Mouse (Mus musculus): Measurements from ENCODE around the gene Plekha7. TPM values are rescaled to one million over a fixed set of nuclear protein-coding genes. Genes with fewer than 3 reads are reported as not detected.
A peak's percentile ranks its signal among the peaks of the same experiment; 100 is the strongest.

The Plekha7 gene
- polyA plus RNA-seq, 1 experiment from 2014 or later, result 11.8 TPM

DNA sequence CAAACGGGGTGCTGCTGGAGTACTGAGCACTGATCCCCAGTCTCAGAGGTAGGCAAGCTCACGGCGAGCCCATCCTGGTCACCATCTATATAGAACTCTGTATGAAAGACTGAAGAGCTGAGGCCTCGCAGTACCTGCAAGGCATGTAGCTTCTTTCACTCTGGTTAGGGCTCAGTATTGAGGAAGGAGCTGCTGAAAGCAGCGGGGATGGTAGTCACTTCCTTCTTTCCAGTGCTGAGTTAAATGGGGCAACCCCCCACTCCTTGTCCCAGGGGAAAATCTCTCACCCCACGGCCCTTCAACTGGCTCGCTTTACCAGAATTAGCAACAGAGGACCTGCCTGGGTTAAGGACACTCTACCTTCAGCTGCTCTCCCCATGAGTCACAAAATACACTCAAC, 140.0 kb downstream of the Plekha7 start:
- H3K4me1 ChIP-seq (replicated peaks; ENCODE audit: insufficient read depth, low read length), result no peaks in the 10 kb centered on the region
- no peak for DNase-seq (ENCODE audit: low spot score)
- H3K27me3 ChIP-seq (ENCODE audit: insufficient read depth, low read length), result no peaks in the 10 kb centered on the region
- no peak overlapping the region for H3K4me3 ChIP-seq (replicated peaks; ENCODE audit: low read depth, low read length)
- H3K9ac ChIP-seq (ENCODE audit: low read depth, low read length), result no peak overlapping the region
- H3K36me3 ChIP-seq (ENCODE audit: insufficient read depth, low read length), result no peaks in the 10 kb centered on the region; the same call in 1 of the 2 replicates
- H3K4me2 ChIP-seq (ENCODE audit: low read length), result no peak overlapping the region
- H3K27ac ChIP-seq, result no peak overlapping the region
- no peak for ATAC-seq (replicated peaks; ENCODE audit: low FRiP score, low read depth)
- TF ChIP-seq CTCF (IDR thresholded peaks at IDR 0.05; ENCODE audit: low read depth), result no peak
- H3K9me3 ChIP-seq (replicated peaks; ENCODE audit: low read length), result no peaks in the 10 kb centered on the region
- WGBS, result 90% methylated on average over 7 of the region's 7 CpGs

DNA sequence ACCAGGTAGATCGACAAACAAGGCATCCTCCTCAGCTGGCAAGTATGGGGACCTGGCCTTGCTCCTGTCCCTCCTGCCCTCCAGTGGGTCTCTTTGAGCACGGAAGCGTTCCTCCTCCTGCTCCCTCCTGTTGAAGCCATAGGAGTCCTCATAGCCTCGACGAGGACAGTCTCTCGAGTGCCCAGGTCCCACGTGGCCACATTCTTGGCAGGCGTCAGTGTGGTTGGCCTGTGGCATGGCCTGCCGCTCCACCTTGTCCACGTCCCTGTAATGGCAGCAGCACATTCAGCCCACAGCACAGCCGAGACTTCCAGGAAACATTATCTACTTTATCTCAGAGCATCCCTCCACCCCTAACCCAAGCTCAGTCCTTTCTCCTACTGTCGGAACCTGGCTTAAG, 143.9 kb downstream of the Plekha7 start:
- no peak for ATAC-seq (replicated peaks; ENCODE audit: low FRiP score, low read depth)
- no peaks in the 10 kb centered on the region for H3K27me3 ChIP-seq (ENCODE audit: insufficient read depth, low read length)
- H3K4me2 ChIP-seq (ENCODE audit: low read length), result no peak overlapping the region
- no peak overlapping the region for H3K27ac ChIP-seq
- 86% methylated on average over 12 of the region's 12 CpGs for WGBS
- no peak for DNase-seq (ENCODE audit: low spot score)
- no peak for TF ChIP-seq CTCF (IDR thresholded peaks at IDR 0.05; ENCODE audit: low read depth)
- H3K9ac ChIP-seq (ENCODE audit: low read depth, low read length), result no peak overlapping the region
- no peaks in the 10 kb centered on the region for H3K9me3 ChIP-seq (replicated peaks; ENCODE audit: low read length)
- no peaks in the 10 kb centered on the region for H3K4me1 ChIP-seq (replicated peaks; ENCODE audit: insufficient read depth, low read length)
- peaks cover 3% of the 10 kb centered on the region; the same call in 1 of the 2 replicates for H3K36me3 ChIP-seq (ENCODE audit: insufficient read depth, low read length)
- no peak overlapping the region for H3K4me3 ChIP-seq (replicated peaks; ENCODE audit: low read depth, low read length)

DNA sequence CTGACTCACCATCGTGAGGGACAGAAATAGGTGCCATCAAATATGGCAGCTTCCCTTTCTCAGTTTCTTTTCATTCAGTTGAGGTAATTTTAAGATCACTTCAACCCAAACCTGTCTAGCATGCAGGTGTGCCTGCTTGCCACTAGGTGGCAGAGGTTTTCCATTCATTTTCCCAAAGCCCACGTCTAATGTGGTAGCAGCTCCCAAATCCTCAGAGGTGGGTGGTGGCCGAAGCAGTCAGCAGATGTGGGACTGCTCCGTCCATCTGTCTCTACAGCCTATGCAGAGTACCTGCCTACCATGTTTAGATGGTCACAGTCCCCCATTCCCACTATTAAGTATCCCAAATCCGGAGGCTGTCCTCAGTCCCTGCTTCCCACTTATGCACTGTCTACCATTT, 146.6 kb downstream of the Plekha7 start:
- 20% methylated on average over 5 of the region's 5 CpGs for WGBS
- Histone ChIP-seq H3K4me1 (replicated peaks; ENCODE audit: insufficient read depth, low read length) (no peaks in the 10 kb centered on the region), H3K36me3 (ENCODE audit: insufficient read depth, low read length) (peaks cover 3% of the 10 kb centered on the region; the same call in 1 of the 2 replicates), H3K27ac (no peak overlapping the region), H3K9me3 (replicated peaks; ENCODE audit: low read length) (no peaks in the 10 kb centered on the region), H3K4me3 (replicated peaks; ENCODE audit: low read depth, low read length) (no peak overlapping the region), H3K4me2 (ENCODE audit: low read length) (no peak overlapping the region), H3K27me3 (ENCODE audit: insufficient read depth, low read length) (no peaks in the 10 kb centered on the region), H3K9ac (ENCODE audit: low read depth, low read length) (no peak overlapping the region)
- DNase-seq (ENCODE audit: low spot score), result peak; percentile 68
- peak; percentile 89 for TF ChIP-seq CTCF (IDR thresholded peaks at IDR 0.05; ENCODE audit: low read depth)
- ATAC-seq (replicated peaks; ENCODE audit: low FRiP score, low read depth), result peak; percentile 67

DNA sequence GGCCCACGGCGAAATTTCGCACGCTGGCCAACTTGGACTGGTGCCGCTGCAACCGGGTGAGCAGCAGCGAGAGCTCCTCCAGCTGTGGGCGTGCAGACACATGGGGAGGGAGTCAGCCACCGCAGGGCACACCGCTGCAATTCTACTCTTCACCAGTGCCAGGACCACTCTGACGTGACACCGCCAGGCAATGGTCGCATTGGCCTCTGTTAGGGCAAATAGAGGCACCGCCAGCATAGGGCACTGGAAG, 151.4 kb downstream of the Plekha7 start:
- H3K9me3 ChIP-seq (replicated peaks; ENCODE audit: low read length), result no peaks in the 10 kb centered on the region
- ATAC-seq (replicated peaks; ENCODE audit: low FRiP score, low read depth), result peak; percentile 14; the same call in 1 of the 2 replicates
- H3K9ac ChIP-seq (ENCODE audit: low read depth, low read length), result no peak overlapping the region
- 75% methylated on average over 14 of the region's 14 CpGs for WGBS
- TF ChIP-seq CTCF (IDR thresholded peaks at IDR 0.05; ENCODE audit: low read depth), result no peak
- no peaks in the 10 kb centered on the region for H3K4me1 ChIP-seq (replicated peaks; ENCODE audit: insufficient read depth, low read length)
- no peaks in the 10 kb centered on the region for H3K27me3 ChIP-seq (ENCODE audit: insufficient read depth, low read length)
- no peak overlapping the region for H3K4me3 ChIP-seq (replicated peaks; ENCODE audit: low read depth, low read length)
- no peak overlapping the region for H3K27ac ChIP-seq
- H3K4me2 ChIP-seq (ENCODE audit: low read length), result no peak overlapping the region
- no peak for DNase-seq (ENCODE audit: low spot score)
- H3K36me3 ChIP-seq (ENCODE audit: insufficient read depth, low read length), result no peaks in the 10 kb centered on the region

DNA sequence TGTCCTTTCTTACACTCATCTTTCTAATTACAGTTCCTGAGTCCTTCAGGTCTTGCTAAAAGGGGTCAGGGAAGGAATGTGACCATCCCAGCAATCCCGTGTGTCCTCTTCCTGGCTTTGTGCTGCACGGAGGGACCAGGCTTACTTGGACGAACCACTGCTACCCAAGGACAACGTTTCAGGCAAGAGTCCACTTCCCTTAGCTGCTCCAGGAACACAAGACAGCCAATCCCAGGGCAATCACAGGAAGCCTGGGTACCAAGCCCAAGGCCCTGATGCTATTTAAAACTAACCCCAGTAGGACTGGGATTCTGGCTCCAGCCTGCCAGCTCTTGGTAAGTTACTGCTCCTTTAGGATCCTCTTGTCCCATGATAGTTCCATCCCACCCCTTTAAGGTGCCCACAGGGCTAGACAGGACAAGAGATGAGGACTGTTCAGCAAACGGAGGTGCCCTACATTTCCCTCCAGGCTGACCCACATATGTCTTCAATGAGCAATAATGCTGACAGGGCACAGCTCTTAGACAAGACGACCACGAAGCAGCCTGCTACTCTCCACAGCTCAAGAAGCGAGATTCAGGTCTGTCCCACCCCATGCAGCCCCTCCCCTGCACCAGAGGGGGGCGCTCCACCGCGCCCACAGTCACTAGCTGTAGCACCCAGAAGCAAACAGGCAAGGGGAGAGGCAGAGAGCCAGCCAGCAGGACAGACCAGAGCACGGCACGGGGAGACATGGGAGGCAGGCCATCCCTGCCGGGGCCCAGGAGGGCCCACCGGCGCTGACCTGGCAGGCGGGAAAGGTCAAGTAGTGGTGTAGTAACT, 151.9 kb downstream of the Plekha7 start:
- no peaks in the 10 kb centered on the region for H3K9me3 ChIP-seq (replicated peaks; ENCODE audit: low read length)
- no peak overlapping the region for H3K9ac ChIP-seq (ENCODE audit: low read depth, low read length)
- no peak overlapping the region for H3K4me2 ChIP-seq (ENCODE audit: low read length)
- DNase-seq (ENCODE audit: low spot score) (no peak), ATAC-seq (replicated peaks; ENCODE audit: low FRiP score, low read depth) (peak; percentile 34; the same call in 1 of the 2 replicates)
- H3K4me1 ChIP-seq (replicated peaks; ENCODE audit: insufficient read depth, low read length), result no peaks in the 10 kb centered on the region
- peak; percentile 34; the same call in 1 of the 2 replicates for TF ChIP-seq CTCF (IDR thresholded peaks at IDR 0.05; ENCODE audit: low read depth)
- 66% methylated on average over 17 of the region's 17 CpGs for WGBS
- H3K27me3 ChIP-seq (ENCODE audit: insufficient read depth, low read length), result no peaks in the 10 kb centered on the region
- H3K36me3 ChIP-seq (ENCODE audit: insufficient read depth, low read length), result no peaks in the 10 kb centered on the region
- H3K4me3 ChIP-seq (replicated peaks; ENCODE audit: low read depth, low read length), result no peak overlapping the region
- H3K27ac ChIP-seq, result no peak overlapping the region

DNA sequence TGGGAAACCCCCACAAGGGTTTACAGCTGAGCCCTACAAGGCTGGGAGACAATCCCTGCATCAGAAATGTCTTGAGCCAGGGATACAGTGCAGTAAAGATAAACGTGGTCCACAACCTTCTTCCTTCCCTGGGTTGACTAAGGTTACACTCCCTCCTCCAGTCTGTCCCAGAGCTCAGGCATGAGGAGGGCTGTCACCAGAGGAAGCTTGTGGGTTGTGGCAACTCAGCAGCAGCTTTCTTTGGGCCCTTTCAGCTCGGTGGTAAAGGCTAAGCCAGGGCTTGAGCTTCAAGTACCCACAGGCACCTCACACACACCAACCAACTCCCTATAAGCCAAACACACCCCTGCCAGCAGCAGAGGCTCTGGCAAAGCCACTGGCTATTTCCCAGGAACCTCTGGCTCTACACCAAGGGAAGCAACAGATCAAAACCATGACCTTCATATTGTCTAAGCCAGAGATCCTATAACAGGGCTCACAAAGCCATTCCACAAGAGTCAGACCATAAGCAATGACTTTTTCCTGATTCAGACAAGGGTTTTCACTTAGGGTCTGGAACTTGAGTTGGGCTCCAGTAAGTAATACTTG, 154.3 kb downstream of the Plekha7 start:
- Histone ChIP-seq H3K9me3 (replicated peaks; ENCODE audit: low read length) (no peaks in the 10 kb centered on the region), H3K4me1 (replicated peaks; ENCODE audit: insufficient read depth, low read length) (no peaks in the 10 kb centered on the region), H3K4me3 (replicated peaks; ENCODE audit: low read depth, low read length) (no peak overlapping the region), H3K27me3 (ENCODE audit: insufficient read depth, low read length) (no peaks in the 10 kb centered on the region), H3K9ac (ENCODE audit: low read depth, low read length) (no peak overlapping the region), H3K36me3 (ENCODE audit: insufficient read depth, low read length) (no peaks in the 10 kb centered on the region), H3K4me2 (ENCODE audit: low read length) (no peak overlapping the region), H3K27ac (no peak overlapping the region)
- no peak for TF ChIP-seq CTCF (IDR thresholded peaks at IDR 0.05; ENCODE audit: low read depth)
- WGBS, result 34% methylated on average over 2 of the region's 2 CpGs
- DNase-seq (ENCODE audit: low spot score) (no peak), ATAC-seq (replicated peaks; ENCODE audit: low FRiP score, low read depth) (no peak)

Measured in kidney, postnatal 0 days (tissue).